Mouse (Mus musculus) adrenal gland, adult 18-20 months (tissue): ENCODE data around the gene Rras. TPM values are rescaled to one million over a fixed set of nuclear protein-coding genes. Genes with fewer than 3 reads are reported as not detected.
A peak's percentile ranks its signal among the peaks of the same experiment; 100 is the strongest.

Experiments
- DNase-seq, 2 experiments: peaks; one replicate each; pipeline ENCODE4 v3.0.0; 2021 to 2022; ENCODE audit warnings: low spot score in 2 of 2
- total RNA-seq, 2 experiments: library from RNA; stranded (reverse); gene quantifications; 1 replicate in 1 of 2; 2 replicates in 1 of 2; pipeline ENCODE4 v1.2.3; 2021

Gene Rras
- total RNA-seq, 2 experiments from 2014 or later = 86.9 to 106 TPM

- peak in 1 of 2 experiments; percentile 56 for DNase-seq
Measured at GRCm38 (mm10) chr7:45050945-45051600, 33.3 kb downstream of the Rras start.

DNA sequence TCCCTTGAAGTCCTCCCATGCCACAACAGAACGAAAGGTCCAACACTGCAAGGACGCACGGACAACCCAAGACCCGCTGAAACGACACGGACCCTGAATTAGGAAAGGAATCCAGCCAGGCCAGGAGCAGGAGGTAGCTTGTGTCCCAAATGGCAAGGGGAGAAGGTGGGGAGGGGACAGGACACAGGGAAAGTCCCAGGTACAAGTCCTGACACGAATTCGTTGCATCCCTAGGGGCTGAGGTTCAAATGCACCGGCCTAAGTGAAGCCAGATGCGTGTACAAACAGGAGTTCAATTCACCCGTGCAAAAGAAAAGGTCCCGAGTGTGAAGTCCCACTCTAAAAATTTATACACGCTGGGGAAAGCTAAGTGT is 33.8 kb downstream of the Rras start:
- DNase-seq = no peak

DNA sequence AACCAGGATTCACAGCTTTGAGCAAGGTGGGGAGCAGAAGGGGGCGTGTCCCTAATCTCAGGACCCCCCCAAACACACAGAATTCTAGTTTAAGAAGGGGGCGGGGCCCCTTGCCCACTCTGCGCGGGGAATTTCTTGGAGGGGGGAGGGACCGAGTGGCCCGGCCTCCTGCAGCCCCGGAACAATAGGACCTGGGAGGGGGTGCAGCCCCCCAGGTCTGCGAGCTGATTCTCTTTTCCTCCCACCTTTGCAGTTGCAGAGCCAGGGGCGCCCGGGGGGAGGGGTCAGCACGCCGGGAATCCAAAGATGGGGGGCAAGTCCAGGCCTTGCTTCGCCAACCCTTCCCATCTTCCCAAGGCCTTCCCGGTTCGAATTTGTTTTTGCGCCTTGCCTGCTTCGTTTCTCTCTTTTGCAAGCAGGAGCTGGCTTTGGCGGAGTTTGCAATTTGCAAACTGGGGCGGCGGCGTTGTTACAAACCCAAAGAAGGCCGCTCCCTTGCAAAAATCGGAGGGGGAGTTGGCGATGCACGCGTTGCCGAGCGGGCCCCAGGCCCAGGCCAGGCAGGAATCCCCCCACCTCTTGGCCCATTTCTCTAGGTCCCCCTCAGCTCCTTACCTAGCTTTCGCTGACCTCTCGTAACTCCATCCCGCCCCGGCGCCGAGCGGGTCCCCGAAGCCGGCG is 34.6 kb downstream of the Rras start:
- peak in 1 of 2 experiments; percentile 39 for DNase-seq

DNA sequence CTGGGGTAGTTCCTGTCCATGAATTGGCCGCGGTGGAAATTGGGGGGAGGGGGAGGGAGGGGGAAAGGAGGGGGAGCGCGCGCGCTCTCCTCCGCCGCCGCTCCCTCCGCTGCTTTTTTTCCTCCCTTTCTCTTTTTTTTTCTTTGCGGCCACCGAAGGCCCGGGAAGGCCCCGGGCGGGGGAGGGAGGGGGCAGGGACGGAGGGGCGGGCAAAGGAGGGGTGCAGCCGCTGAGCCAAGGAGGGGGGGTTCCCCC is 35.0 kb downstream of the Rras start, which contains the start of gene Prr12:
Prr12 (minus strand) TSS at position 20 of the 255 bp plus-strand sequence.
- no peak for DNase-seq

GRCm38 (mm10) chr7:45053117-45053930 is 35.6 kb downstream of the Rras start:
- peak; percentile 70 to 72 for DNase-seq

DNA sequence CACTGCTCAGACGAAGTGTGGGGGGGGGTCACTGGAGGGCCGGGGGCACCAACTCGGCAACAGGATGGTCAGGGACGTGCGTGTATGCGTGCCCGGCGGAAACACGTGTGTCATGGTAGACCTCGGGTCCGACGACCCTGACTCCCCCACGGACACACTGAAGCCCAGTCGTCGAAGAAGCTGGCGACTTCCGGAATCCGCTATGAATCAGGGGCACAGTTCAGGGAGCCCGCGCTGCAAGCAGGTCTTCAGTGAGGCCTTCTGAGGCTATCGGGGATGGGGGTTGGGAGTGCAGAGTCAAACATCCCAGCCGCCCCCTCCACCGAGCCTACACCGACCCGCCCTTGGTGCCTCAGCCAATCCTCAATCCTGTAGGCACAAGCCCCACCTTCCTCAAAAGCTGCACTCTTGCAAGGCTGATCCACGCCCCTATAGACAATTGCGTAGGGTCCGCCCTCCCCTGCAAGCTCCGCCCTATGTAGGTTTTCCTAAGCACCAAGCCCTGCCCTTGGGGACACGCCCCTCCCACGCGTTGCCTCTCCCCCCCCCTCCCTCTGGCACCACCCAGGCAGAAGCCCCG is 36.3 kb downstream of the Rras start:
- peak; percentile 80 to 83 for DNase-seq

DNA sequence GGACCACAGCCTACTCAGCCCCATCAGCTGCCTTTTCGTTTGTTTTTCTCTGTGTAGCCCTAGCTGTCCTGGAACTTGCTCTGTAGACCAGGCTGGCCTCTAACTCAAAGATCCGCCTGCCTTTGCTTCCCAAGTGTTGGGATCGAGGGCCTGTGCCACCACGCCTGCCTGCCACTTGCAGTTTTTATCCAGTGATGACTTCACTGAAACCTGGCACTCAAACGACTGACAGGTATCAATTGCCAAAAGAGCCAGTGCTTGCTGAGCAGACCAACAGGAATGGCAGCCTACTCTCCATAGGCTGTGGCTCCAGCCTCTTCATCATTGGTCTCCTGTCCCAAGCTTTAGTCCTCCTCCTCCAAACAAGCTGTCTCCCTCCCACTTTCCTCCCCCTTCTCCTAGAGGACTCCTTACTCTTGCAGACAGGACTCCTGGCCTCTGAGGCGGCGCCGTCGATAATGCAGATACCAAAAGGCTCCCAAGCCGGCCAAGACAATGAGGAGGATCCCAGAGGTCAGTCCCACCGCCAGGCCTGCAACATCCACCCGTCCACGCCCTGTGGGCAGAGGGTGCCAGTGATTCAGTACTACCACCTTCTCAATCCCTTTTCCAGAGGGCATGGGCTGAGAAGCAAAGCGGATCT is 38.7 kb downstream of the Rras start:
- DNase-seq = no peak

- no peak for DNase-seq
Measured at GRCm38 (mm10) chr7:45056972-45057348, 39.2 kb downstream of the Rras start.

GRCm38 (mm10) chr7:45058607-45059571 is 41.1 kb downstream of the Rras start:
- DNase-seq = no peak

DNA sequence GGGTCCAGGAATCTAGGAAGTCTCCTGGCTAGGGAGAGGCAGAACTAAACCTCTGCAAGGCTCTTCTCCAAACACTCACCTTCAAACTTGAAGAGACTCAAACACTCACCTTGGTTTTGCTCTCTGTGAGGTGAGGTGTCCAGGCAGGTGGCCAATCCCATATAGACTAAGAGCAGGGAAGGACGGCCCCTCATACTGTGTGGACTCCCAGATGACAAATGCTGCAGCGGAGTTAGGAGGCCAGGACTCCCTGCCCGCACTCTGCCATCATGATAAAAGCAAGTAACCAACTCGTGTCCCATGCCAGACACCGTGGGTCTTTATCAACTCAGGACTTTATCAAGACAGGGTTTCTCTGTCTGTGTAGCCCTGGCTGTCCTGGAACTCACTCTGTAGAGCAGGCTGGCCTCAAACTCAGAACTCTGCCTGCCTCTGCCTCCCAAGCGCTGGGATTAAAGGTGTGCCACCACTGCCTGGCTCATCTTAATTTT is 42.9 kb downstream of the Rras start:
- DNase-seq = no peak

DNA sequence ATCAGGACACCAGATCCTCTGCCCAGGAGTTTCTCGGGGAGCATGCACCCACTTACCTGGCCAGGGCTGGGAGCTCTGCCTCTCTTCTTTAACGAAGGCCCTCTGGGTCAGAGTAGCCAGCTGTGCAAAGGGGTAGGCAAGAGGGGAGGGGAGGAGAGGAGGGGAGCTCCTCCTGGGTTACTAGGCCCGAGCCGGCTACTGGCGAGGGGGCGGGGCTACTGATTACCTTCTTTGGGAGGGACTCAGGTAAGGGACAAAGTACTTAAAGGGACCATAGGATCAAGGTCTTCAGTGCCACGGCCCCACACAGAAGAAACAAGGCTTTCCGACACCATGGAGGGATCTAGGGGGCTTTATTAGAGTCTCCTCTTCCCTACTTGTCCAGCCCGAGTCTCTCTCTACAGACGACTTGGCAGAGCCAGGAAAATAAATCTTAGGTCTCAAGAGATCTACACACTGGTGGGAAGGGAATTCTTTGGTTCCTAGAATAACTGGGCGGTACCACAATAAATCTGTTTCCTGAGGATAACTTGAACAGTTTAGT is 43.8 kb downstream of the Rras start:
- DNase-seq = no peak

DNA sequence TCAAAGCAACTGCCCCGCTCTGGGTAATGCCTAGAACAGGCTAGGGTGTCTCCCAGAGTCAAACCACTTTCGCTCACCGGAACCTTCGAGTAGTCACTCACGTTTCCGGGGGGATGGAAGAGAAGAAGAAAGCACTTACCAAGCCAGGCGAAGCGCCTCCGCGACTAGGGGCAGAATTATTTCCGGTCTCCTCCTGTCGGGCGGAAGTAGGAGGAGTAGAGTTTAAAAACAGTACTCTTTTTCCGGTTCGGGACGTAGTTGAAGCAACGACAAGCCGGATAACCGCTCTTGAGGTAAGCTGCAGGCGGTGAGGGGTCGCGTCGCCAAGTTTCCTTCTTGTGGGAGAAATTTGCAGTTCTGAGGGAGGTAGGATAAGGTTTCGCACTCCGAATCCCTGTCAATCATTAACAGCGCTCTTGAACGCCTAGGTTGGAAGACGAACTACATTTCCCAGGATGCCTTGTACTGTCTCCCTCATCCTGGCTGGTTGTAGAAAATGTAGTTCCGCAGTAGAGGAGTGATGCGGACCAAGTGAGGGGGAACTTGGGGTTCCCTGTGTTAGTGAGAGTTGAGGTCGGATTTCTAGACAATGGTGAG is 44.6 kb downstream of the Rras start, which contains the start of the genes Nosip and Prrg2:
Nosip (plus strand) TSS at position 191 of the 597 bp plus-strand sequence.
Prrg2 (minus strand) TSS at position 439 of the 597 bp plus-strand sequence.
- peak; percentile 89 to 92 for DNase-seq

DNA sequence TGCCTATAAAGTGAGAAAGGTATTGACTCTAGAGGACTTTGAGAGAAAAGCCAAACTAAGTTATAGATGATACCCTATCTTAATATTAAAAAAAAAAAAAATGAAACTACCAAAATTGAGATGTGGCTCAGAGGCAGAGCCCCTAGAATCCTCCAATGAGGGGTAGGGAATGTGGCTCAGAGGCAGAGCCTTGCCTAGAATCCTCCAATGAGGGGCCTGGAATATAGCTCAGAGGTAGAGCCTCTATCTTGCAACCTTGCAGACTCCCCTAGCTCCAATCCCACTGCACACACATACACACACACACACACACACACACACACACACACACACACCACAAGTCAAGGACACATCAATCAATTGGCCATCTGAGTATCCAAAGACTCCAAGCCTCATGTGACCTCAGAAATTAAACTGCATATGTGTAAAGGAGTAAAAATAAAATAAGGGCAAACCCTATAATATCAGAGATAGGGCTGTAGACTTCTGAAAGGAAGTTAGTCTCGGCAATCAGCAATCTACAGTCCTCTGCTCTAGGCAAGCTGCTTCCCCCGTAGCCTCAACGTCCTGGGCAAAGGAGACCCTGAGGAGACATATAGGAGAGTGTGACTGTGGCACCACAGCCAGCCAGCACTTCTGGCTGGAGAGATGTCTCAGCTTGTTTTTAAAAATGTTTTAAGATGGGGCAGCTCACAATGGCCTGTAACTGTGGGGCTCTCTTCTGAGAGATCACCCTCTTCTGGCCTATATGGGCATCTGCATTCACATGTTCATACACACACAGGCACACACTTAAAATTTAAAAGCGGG is 49.6 kb downstream of the Rras start:
- DNase-seq = no peak

DNA sequence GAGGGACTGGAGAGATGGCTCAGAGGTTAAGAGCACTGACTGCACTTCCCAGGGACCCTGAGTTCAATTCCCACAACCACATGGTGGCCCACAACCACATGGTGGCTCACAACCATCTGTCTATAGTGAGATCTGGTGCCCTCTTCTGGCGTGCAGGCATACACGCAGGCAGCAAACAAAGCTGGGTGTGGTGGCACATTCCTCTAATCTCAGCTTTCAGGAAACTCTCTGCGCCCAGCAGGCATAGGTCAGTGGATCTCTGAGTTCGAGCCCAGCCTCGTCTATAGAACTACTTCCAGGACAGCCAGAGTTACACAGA is 50.2 kb downstream of the Rras start:
- DNase-seq = peak in 1 of 2 experiments; percentile 45

GRCm38 (mm10) chr7:45069671-45070070 is 51.9 kb downstream of the Rras start:
- no peak for DNase-seq
